Mouse (Mus musculus) liver, embryonic 15.5 days (tissue): ENCODE measurements around the gene Nek5. TPM values are rescaled to one million over a fixed set of nuclear protein-coding genes. Genes with fewer than 3 reads are reported as not detected.
A peak's percentile ranks its signal among the peaks of the same experiment; 100 is the strongest.
"Not testable (repeated sequence)": the region's sequence is repeated elsewhere in the genome, so short reads cannot be mapped to it uniquely, and the experiment has no call there.

ENCODE experiments used
- ATAC-seq: fragments of 200-750 bp; cut with Nextera tagmentation; 2 replicates; pipeline ENCODE4 v1.8.0; 2017; ENCODE audit warnings: moderate number of reproducible peaks, mild to moderate bottlenecking, moderate library complexity; ENCODE audit not compliant: insufficient read depth
- H3K27ac ChIP-seq: fragments of 300-500 bp; sonication (generic); replicated peaks from 2 replicates; pipeline ENCODE4 v1.5.1; 2015; ENCODE audit warnings: mild to moderate bottlenecking, inconsistent platforms
- H3K27me3 ChIP-seq: fragments of 300-500 bp; sonication (generic); 2 replicates; pipeline ENCODE4 v1.6.1; 2015; ENCODE audit warnings: mild to moderate bottlenecking, inconsistent platforms
- H3K36me3 ChIP-seq: fragments of 300-500 bp; sonication (generic); replicated peaks from 2 replicates; pipeline ENCODE4 v1.6.1; 2015; ENCODE audit warnings: moderate library complexity, mild to moderate bottlenecking, inconsistent platforms
- H3K4me1 ChIP-seq: fragments of 300-500 bp; sonication (generic); replicated peaks from 2 replicates; pipeline ENCODE4 v1.6.1; 2015; ENCODE audit warnings: inconsistent platforms
- H3K4me2 ChIP-seq: fragments of 300-500 bp; sonication (generic); 2 replicates; pipeline ENCODE4 v1.6.1; 2015; ENCODE audit warnings: moderate library complexity, mild to moderate bottlenecking, inconsistent platforms
- H3K4me3 ChIP-seq: fragments of 300-500 bp; sonication (generic); replicated peaks from 2 replicates; pipeline ENCODE4 v1.5.1; 2015; ENCODE audit warnings: mild to moderate bottlenecking, inconsistent platforms
- H3K9ac ChIP-seq: fragments of 300-500 bp; sonication (generic); 2 replicates; pipeline ENCODE4 v1.6.1; 2015; ENCODE audit warnings: moderate library complexity, mild to moderate bottlenecking, inconsistent platforms
- H3K9me3 ChIP-seq: fragments of 300-500 bp; sonication (generic); replicated peaks from 2 replicates; pipeline ENCODE4 v1.6.1; 2016; ENCODE audit warnings: inconsistent platforms
- WGBS: fragments of 180-500 bp; shearing (Covaris S2); methylation state at CpG from one replicate; pipeline ENCODE4 v1.1.7; 2015; ENCODE audit warnings: mixed read lengths; ENCODE audit not compliant: insufficient replicate concordance; 5-methylcytosine and 5-hydroxymethylcytosine counted together
- polyA plus RNA-seq: library from polyadenylated mRNA; unstranded; fragments of >200 nt; fragmentation: Nextera tagmentation; extraction: Ambion mirVana; gene quantifications from 2 replicates; pipeline ENCODE4 v1.2.1, GENCODE M21; 2015

The Nek5 gene
- polyA plus RNA-seq, 1 experiment from 2014 or later, result 0.08 TPM

GRCm38 (mm10) chr8:22145831-22146230, 21.0 kb upstream of the Nek5 start:
- Histone ChIP-seq H3K4me2 (no peak overlapping the region), H3K27ac (no peak overlapping the region), H3K9me3 (no peaks in the 10 kb centered on the region), H3K9ac (no peak overlapping the region), H3K36me3 (no peaks in the 10 kb centered on the region), H3K4me1 (peaks cover 14% of the 10 kb centered on the region), H3K27me3 (no peaks in the 10 kb centered on the region), H3K4me3 (no peak overlapping the region)
- 71% methylated on average over 6 of the region's 6 CpGs for WGBS
- no peak for ATAC-seq

- WGBS, result 31% methylated on average over 1 of the region's 1 CpGs
- H3K36me3 ChIP-seq, result no peaks in the 10 kb centered on the region
- H3K9ac ChIP-seq, result no peak overlapping the region
- no peaks in the 10 kb centered on the region for H3K27me3 ChIP-seq
- peak; percentile 74 for ATAC-seq
- no peak overlapping the region; the same call in 1 of the 2 replicates for H3K27ac ChIP-seq
- H3K4me3 ChIP-seq, result no peak overlapping the region
- peaks cover 14% of the 10 kb centered on the region for H3K4me1 ChIP-seq
- H3K4me2 ChIP-seq, result no peak overlapping the region; the same call in 1 of the 2 replicates
- H3K9me3 ChIP-seq, result no peaks in the 10 kb centered on the region
Measured at GRCm38 (mm10) chr8:22143764-22144491, 19.1 kb upstream of the Nek5 start.

GRCm38 (mm10) chr8:22142592-22142991, 17.7 kb upstream of the Nek5 start:
- H3K27ac ChIP-seq, result no peak overlapping the region
- peaks cover 14% of the 10 kb centered on the region for H3K4me1 ChIP-seq
- no peaks in the 10 kb centered on the region for H3K36me3 ChIP-seq
- H3K9me3 ChIP-seq, result no peaks in the 10 kb centered on the region
- no peak overlapping the region for H3K4me2 ChIP-seq
- no peak overlapping the region for H3K4me3 ChIP-seq
- 78% methylated on average over 4 of the region's 4 CpGs for WGBS
- H3K27me3 ChIP-seq, result no peaks in the 10 kb centered on the region
- no peak overlapping the region for H3K9ac ChIP-seq
- no peak for ATAC-seq

DNA sequence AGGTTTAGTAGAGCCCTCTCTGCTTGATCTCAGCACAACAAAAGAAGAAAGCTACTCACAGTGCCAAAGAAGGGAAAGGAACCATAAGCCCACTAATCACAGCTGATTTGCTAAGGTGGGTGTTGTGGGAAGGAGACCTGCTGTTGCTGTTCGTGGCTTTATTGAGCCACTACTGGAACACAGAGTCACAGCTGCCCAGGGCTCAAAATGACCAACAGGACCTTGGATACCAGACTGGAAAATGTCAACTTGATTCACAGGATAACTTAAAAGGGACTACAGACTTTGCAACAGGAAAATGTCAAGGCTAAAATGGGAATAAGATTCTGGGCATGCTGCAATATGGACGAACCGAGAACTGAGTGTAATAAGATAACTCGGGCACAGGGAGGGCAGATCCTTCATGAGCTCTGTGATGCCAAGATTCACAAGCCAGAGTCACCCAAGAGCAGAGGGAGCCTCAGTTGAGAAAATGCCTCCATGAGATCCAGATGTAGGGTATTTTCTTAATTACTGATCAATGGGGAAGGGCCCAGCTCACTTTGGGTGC, 17.1 kb upstream of the Nek5 start:
- whole genome bisulfite sequencing, result 69% methylated on average over 4 of the region's 4 CpGs
- Histone ChIP-seq H3K27ac (no peak overlapping the region), H3K9me3 (no peaks in the 10 kb centered on the region), H3K4me2 (no peak overlapping the region), H3K4me3 (no peak overlapping the region), H3K9ac (no peak overlapping the region), H3K27me3 (no peaks in the 10 kb centered on the region), H3K36me3 (no peaks in the 10 kb centered on the region), H3K4me1 (peaks cover 14% of the 10 kb centered on the region)
- no peak for ATAC-seq

DNA sequence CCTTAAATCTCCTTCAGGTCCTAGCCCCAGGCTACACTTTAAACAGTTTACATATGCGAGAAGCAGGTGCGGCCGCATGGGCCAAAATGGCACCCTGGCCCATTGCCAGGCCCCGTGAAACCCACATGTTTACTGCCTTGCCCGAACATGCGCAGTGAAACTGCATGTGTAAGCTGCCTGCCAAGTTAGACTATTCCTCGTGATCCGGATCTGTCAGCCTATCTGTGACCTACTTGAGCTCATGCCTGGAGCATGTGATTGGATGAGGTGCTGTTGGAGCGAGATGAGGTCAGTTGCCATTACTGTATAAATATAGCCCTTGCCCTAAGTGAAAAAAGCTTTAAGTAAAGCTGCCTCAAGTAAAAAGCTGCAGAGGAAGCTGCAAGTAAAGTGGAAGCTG, 11.6 kb upstream of the Nek5 start:
- WGBS, result 90% methylated on average over 9 of the region's 9 CpGs
- H3K9ac ChIP-seq, H3K4me3 ChIP-seq, H3K9me3 ChIP-seq, H3K27me3 ChIP-seq, H3K4me2 ChIP-seq, H3K27ac ChIP-seq, ATAC-seq, H3K36me3 ChIP-seq: not testable (repeated sequence)
- peaks cover 30% of the 10 kb centered on the region for H3K4me1 ChIP-seq

DNA sequence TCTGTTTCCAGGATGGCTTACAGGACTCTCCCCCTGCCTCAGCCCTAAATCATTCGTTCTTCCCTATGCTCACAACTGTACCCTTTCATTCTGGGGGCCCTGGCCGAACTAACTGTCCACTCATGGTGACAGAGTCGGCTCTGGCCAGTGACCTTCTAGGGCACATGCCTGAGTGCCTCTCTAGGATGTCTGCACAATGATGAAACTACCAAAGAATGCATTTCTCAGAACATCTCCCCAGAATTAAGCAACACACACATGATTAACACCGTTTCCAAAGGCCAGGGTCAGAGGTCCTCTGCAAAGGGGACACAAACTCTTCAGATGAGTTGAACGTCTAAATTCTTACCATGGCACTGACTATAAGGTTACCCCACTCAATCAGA, 9.9 kb upstream of the Nek5 start:
- Histone ChIP-seq H3K27ac (peak overlapping the region; percentile 88), H3K9ac (no peak overlapping the region), H3K4me3 (no peak overlapping the region), H3K36me3 (0 out of 2 replicates have a peak, but pooled peaks cover 11% of the 10 kb centered on the region), H3K27me3 (no peaks in the 10 kb centered on the region), H3K4me1 (peaks cover 30% of the 10 kb centered on the region), H3K9me3 (no peaks in the 10 kb centered on the region), H3K4me2 (peak overlapping the region; percentile 49)
- WGBS, result 63% methylated on average over 5 of the region's 5 CpGs
- ATAC-seq, result no peak

- no peak overlapping the region; the same call in 1 of the 2 replicates for H3K9ac ChIP-seq
- peak overlapping the region; percentile 3; the same call in 1 of the 2 replicates for H3K4me3 ChIP-seq
- peaks cover 30% of the 10 kb centered on the region for H3K4me1 ChIP-seq
- H3K36me3 ChIP-seq, result 0 out of 2 replicates have a peak, but pooled peaks cover 11% of the 10 kb centered on the region
- 41% methylated on average over 7 of the region's 7 CpGs for WGBS
- ATAC-seq, result peak; percentile 100
- no peaks in the 10 kb centered on the region for H3K27me3 ChIP-seq
- peak overlapping the region; percentile 49 for H3K4me2 ChIP-seq
- no peaks in the 10 kb centered on the region for H3K9me3 ChIP-seq
- H3K27ac ChIP-seq, result peak overlapping the region; percentile 88
Measured at GRCm38 (mm10) chr8:22134078-22134749, 9.4 kb upstream of the Nek5 start.

DNA sequence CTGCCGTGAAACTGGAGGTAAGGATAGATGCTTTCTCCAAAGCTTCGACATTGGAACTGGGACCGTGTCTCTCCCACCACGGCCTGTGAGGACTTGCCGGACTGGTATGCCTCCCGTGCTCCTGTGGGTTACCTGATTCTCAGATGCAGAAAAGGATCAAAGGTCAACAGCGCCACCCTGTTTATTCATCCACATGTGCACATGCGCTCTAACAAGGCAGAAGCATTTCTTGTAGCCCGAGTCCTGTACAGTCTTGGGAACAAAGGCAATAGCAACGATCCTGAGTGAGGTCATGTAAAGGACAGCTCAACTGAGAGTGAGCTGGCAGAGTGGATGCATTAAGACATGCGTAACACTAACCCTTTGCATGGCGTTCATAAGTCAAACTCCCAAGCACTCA, 7.2 kb upstream of the Nek5 start:
- no peak overlapping the region for H3K4me2 ChIP-seq
- 0 out of 2 replicates have a peak, but pooled peaks cover 15% of the 10 kb centered on the region for H3K36me3 ChIP-seq
- peaks cover 30% of the 10 kb centered on the region for H3K4me1 ChIP-seq
- no peak overlapping the region for H3K27ac ChIP-seq
- no peaks in the 10 kb centered on the region for H3K9me3 ChIP-seq
- WGBS, result 85% methylated on average over 12 of the region's 12 CpGs
- no peaks in the 10 kb centered on the region for H3K27me3 ChIP-seq
- no peak for ATAC-seq
- H3K9ac ChIP-seq, result no peak overlapping the region
- no peak overlapping the region for H3K4me3 ChIP-seq

DNA sequence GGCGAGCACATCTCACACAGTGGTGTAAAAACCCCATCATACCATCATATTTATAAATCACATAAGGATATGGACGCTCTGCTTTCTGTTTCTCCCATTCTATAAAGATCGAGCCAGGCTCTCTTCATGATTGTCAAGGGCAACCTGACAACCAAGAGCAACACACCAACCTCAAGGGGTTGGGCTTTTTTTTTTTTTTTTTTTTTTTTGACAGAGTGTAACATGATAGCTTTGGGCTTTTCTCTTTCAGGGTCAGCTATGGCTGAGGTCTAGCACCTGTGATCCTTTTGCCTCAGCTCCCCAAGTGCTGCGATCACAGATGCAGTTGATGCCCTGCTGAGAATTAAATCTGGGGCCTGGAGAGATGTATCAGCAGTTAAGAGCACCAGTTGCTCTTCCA, 17.8 kb downstream of the Nek5 start:
- no peaks in the 10 kb centered on the region for H3K27me3 ChIP-seq
- H3K4me2 ChIP-seq, result no peak overlapping the region
- no peaks in the 10 kb centered on the region for H3K4me1 ChIP-seq
- 61% methylated on average over 4 of the region's 4 CpGs for WGBS
- no peak for ATAC-seq
- no peak overlapping the region for H3K27ac ChIP-seq
- H3K9me3 ChIP-seq, result no peaks in the 10 kb centered on the region
- H3K4me3 ChIP-seq, result no peak overlapping the region
- no peak overlapping the region for H3K9ac ChIP-seq
- no peaks in the 10 kb centered on the region for H3K36me3 ChIP-seq

GRCm38 (mm10) chr8:22091568-22091967, 33.3 kb downstream of the Nek5 start:
- no peak overlapping the region for H3K27ac ChIP-seq
- WGBS, result 49% methylated on average over 8 of the region's 8 CpGs
- H3K4me1 ChIP-seq, result no peaks in the 10 kb centered on the region

DNA sequence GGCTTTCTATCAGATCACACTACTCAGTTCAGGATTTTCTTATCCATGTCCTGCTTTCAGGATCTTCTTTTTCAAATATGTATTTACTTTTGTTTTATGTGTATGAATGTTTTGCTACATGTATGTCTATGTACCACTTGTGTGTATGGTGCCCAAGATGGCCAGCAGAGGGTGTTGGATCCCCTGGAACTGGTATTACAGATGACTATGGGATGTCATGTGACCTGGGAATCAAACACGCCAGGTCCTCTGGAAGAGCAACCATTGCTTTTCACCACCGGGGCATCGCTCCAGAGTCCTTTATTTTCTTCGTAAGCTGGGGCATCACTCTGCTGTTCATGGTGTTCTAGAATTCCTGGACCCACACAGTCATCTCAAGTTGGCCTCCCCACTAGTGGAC, 35.6 kb downstream of the Nek5 start:
- 82% methylated on average over 4 of the region's 4 CpGs for WGBS
- H3K4me2 ChIP-seq, result no peak overlapping the region
- H3K27ac ChIP-seq, result no peak overlapping the region
- H3K4me3 ChIP-seq, result no peak overlapping the region
- no peaks in the 10 kb centered on the region for H3K36me3 ChIP-seq
- no peak for ATAC-seq
- H3K9me3 ChIP-seq, result no peaks in the 10 kb centered on the region
- H3K9ac ChIP-seq, result no peak overlapping the region
- H3K4me1 ChIP-seq, result no peaks in the 10 kb centered on the region
- no peaks in the 10 kb centered on the region for H3K27me3 ChIP-seq

More at GRCm38 (mm10) chr8:22091568-22091967, 33.3 kb downstream of the Nek5 start:
- Histone ChIP-seq H3K4me2 (no peak overlapping the region), H3K4me3 (no peak overlapping the region), H3K9me3 (no peaks in the 10 kb centered on the region), H3K36me3 (no peaks in the 10 kb centered on the region), H3K9ac (no peak overlapping the region), H3K27me3 (no peaks in the 10 kb centered on the region)
- ATAC-seq, result no peak
